Mouse (Mus musculus): ENCODE measurements around the gene Pex11g. TPM values are rescaled to one million over a fixed set of nuclear protein-coding genes. Genes with fewer than 3 reads are reported as not detected.

Pex11g gene
- polyA plus RNA-seq, 1 experiment from 2014 or later = 11.6 TPM

DNA sequence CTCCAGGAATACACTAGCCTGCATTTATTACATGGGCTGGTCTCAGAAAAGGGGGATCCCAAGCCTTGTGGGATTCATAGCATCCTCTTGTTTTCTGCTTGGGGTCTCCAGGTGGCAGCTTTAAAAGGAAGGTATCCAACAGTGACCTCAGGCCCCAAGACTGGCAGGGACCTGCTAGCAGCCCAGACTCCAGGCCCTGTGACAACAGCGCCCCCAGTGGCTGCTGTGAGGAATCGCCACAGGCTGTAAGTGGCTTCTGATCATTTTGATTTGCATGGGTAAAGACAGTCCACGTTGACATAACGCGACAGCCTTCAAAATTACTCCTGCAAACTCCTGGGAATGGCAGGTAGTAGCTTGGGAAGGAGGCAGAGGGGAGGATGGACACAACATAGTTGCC is 16.8 kb downstream of the Pex11g start:
- Histone ChIP-seq H3K9me3 (ENCODE audit: control insufficient read depth, low read length) (no peaks in the 10 kb centered on the region), H3K4me1 (replicated peaks; ENCODE audit: control insufficient read depth, insufficient read depth) (no peaks in the 10 kb centered on the region), H3K4me2 (replicated peaks; ENCODE audit: low read depth) (no peak overlapping the region), H3K9ac (ENCODE audit: low read length) (no peak overlapping the region), H3K36me3 (ENCODE audit: control insufficient read depth, insufficient read depth, low read length) (peaks cover 39% of the 10 kb centered on the region), H3K27me3 (ENCODE audit: control insufficient read depth, insufficient read depth, low read length) (no peaks in the 10 kb centered on the region), H3K4me3 (ENCODE audit: low read depth, low read length) (no peak overlapping the region), H3K27ac (replicated peaks) (no peak overlapping the region)
- TF ChIP-seq CTCF (IDR thresholded peaks at IDR 0.05; ENCODE audit: low read depth) (peak; percentile 95), EP300 (optimal IDR thresholded peaks at IDR 0.05) (no peak)
- peak; percentile 68 for DNase-seq (ENCODE audit: low spot score)
- 27% methylated on average over 5 of the region's 5 CpGs for WGBS
- peak; percentile 43; the same call in 1 of the 2 replicates for ATAC-seq (ENCODE audit: low FRiP score, low TSS enrichment)

DNA sequence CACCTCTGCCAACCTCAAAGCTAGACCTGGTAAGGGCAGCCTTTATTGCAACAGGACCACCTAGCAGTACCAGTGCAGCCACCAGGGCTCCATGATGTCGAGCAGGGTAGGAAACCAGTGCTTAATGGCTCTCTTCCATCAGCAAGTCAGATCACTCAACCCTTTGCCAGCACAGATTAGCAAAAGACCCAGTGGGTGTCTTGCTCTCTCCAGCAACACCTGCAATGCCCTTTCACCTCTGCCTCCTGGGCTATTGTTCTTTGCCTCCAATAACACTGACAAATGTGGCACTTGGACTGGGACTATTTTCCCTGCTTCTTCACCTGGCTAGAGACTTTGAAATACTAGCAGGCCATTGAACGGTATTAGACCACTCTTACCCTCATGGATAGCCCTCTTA is 18.3 kb downstream of the Pex11g start:
- no peak overlapping the region for H3K4me2 ChIP-seq (replicated peaks; ENCODE audit: low read depth)

DNA sequence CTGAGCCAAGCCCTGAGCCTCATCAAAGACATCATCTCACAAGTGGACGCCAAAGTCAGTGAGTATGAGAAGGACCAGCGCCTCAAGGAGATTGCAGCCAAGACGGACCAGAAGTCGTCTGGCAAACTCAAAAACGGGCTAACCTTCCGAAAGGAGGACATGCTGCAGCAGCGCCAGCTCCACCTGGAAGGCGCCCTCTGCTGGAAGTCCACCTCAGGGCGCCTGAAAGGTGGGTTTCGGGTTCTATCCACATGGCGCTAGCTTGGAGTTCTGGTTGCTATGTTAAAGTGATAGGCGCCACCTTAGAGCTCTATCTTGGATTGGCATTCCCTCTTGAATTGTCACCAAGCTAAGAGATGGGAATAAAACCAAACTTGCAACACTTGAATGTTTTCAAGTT is 28.0 kb downstream of the Pex11g start:
- H3K36me3 ChIP-seq (ENCODE audit: control insufficient read depth, insufficient read depth, low read length) = peaks cover 20% of the 10 kb centered on the region; the same call in 1 of the 2 replicates
- ATAC-seq (ENCODE audit: low FRiP score, low TSS enrichment) = no peak

More for the DNA sequence above, 18.3 kb downstream of the Pex11g start:
- DNase-seq (ENCODE audit: low spot score) (no peak), ATAC-seq (ENCODE audit: low FRiP score, low TSS enrichment) (no peak)
- no peaks in the 10 kb centered on the region for H3K27me3 ChIP-seq (ENCODE audit: control insufficient read depth, insufficient read depth, low read length)
- H3K4me1 ChIP-seq (replicated peaks; ENCODE audit: control insufficient read depth, insufficient read depth) = no peaks in the 10 kb centered on the region
- no peak overlapping the region for H3K4me3 ChIP-seq (ENCODE audit: low read depth, low read length)
- H3K9ac ChIP-seq (ENCODE audit: low read length) = no peak overlapping the region
- peaks cover 37% of the 10 kb centered on the region for H3K36me3 ChIP-seq (ENCODE audit: control insufficient read depth, insufficient read depth, low read length)
- TF ChIP-seq EP300 (optimal IDR thresholded peaks at IDR 0.05) (no peak), CTCF (IDR thresholded peaks at IDR 0.05; ENCODE audit: low read depth) (no peak)
- H3K9me3 ChIP-seq (ENCODE audit: control insufficient read depth, low read length) = no peaks in the 10 kb centered on the region
- H3K27ac ChIP-seq (replicated peaks) = no peak overlapping the region
- 87% methylated on average over 2 of the region's 2 CpGs for WGBS

DNA sequence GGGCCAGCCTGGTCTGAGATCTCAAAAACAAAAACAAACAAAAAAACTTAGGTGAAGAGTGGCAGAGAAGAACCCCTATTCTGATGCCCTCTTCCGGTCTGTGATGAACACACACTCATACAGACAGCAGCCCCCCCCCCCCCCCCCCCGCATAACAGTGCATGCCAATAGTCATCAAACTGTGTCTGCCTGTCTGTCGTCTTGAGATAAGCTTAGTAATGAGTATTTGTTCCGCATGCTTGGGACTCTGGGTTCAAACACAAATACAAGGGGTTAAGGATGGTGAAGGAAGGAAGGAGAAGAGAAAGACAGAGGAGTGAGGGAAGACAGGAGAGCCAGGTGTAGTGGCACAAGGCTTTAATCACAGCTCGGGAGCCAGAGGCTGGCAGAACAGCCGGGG is 31.0 kb downstream of the Pex11g start:
- WGBS = 85% methylated on average over 5 of the region's 6 CpGs
- Histone ChIP-seq H3K9ac (ENCODE audit: low read length) (no peak overlapping the region), H3K9me3 (ENCODE audit: control insufficient read depth, low read length) (no peaks in the 10 kb centered on the region), H3K4me1 (replicated peaks; ENCODE audit: control insufficient read depth, insufficient read depth) (no peaks in the 10 kb centered on the region), H3K4me3 (ENCODE audit: low read depth, low read length) (no peak overlapping the region), H3K36me3 (ENCODE audit: control insufficient read depth, insufficient read depth, low read length) (peaks cover 31% of the 10 kb centered on the region), H3K27ac (replicated peaks) (no peak overlapping the region), H3K27me3 (ENCODE audit: control insufficient read depth, insufficient read depth, low read length) (no peaks in the 10 kb centered on the region), H3K4me2 (replicated peaks; ENCODE audit: low read depth) (no peak overlapping the region)
- ATAC-seq (ENCODE audit: low FRiP score, low TSS enrichment) = no peak
- no peak for DNase-seq (ENCODE audit: low spot score)
- TF ChIP-seq CTCF (IDR thresholded peaks at IDR 0.05; ENCODE audit: low read depth) = no peak
- no peak for TF ChIP-seq EP300 (optimal IDR thresholded peaks at IDR 0.05)

More for the DNA sequence above, 28.0 kb downstream of the Pex11g start:
- no peaks in the 10 kb centered on the region for H3K9me3 ChIP-seq (ENCODE audit: control insufficient read depth, low read length)
- H3K4me1 ChIP-seq (replicated peaks; ENCODE audit: control insufficient read depth, insufficient read depth) = no peaks in the 10 kb centered on the region
- no peak for TF ChIP-seq EP300 (optimal IDR thresholded peaks at IDR 0.05)
- TF ChIP-seq CTCF (IDR thresholded peaks at IDR 0.05; ENCODE audit: low read depth) = peak; percentile 65
- no peak overlapping the region for H3K4me2 ChIP-seq (replicated peaks; ENCODE audit: low read depth)
- no peak overlapping the region for H3K9ac ChIP-seq (ENCODE audit: low read length)
- no peaks in the 10 kb centered on the region for H3K27me3 ChIP-seq (ENCODE audit: control insufficient read depth, insufficient read depth, low read length)
- H3K4me3 ChIP-seq (ENCODE audit: low read depth, low read length) = no peak overlapping the region
- 73% methylated on average over 12 of the region's 12 CpGs for WGBS
- H3K27ac ChIP-seq (replicated peaks) = no peak overlapping the region
- DNase-seq (ENCODE audit: low spot score) = peak; percentile 35

DNA sequence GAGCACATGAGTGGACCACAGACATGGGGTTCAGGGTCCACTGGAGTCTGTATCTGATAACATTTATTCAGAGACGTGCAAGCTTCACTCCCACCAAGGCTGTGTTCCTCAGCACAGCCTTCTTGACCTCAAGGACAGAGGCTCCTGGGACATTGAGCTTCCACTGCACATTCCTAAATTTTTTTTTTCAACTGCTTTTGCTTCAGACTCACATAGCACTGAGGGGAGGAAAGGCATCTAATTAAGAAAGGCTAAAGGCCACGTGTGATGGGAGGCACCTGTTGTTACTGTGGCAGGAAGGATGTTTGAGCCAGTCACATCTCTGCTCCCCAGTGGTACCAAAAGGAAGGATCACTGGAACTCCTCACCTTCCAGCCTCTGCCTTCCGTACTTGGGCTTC is 36.4 kb downstream of the Pex11g start:
- H3K36me3 ChIP-seq (ENCODE audit: control insufficient read depth, insufficient read depth, low read length) = peaks cover 17% of the 10 kb centered on the region
- DNase-seq (ENCODE audit: low spot score) = no peak
- 73% methylated on average over 3 of the region's 3 CpGs for WGBS
- ATAC-seq (ENCODE audit: low FRiP score, low TSS enrichment) = no peak
- H3K4me2 ChIP-seq (replicated peaks; ENCODE audit: low read depth) = no peak overlapping the region
- no peaks in the 10 kb centered on the region for H3K9me3 ChIP-seq (ENCODE audit: control insufficient read depth, low read length)
- no peaks in the 10 kb centered on the region for H3K4me1 ChIP-seq (replicated peaks; ENCODE audit: control insufficient read depth, insufficient read depth)
- no peak overlapping the region for H3K4me3 ChIP-seq (ENCODE audit: low read depth, low read length)
- no peak overlapping the region for H3K9ac ChIP-seq (ENCODE audit: low read length)
- TF ChIP-seq EP300 (optimal IDR thresholded peaks at IDR 0.05) = no peak
- no peak for TF ChIP-seq CTCF (IDR thresholded peaks at IDR 0.05; ENCODE audit: low read depth)
- no peaks in the 10 kb centered on the region for H3K27me3 ChIP-seq (ENCODE audit: control insufficient read depth, insufficient read depth, low read length)
- peak overlapping the region; percentile 45 for H3K27ac ChIP-seq (replicated peaks)

DNA sequence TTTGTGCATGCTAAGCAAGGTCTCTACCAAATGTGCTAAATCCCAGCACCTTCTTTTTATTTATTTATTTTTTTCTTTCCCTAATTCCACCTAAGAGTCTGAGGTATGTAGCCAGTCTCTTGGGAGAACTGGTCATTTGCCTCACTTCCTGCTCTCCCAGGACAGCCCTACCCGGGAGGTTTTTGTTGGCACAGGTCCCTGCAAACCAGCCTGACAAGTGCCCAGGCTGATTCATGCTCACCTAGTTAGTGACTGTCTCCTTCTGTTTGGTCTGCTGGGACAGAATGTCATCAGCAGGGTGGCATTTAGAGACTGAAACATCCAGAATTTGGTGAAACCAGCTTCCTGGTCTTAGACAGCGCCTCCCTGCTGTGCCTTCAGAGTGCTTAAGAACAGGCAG is 37.5 kb downstream of the Pex11g start:
- ATAC-seq (ENCODE audit: low FRiP score, low TSS enrichment) (peak; percentile 86), DNase-seq (ENCODE audit: low spot score) (peak; percentile 83)
- H3K9ac ChIP-seq (ENCODE audit: low read length) = no peak overlapping the region
- no peak overlapping the region for H3K4me2 ChIP-seq (replicated peaks; ENCODE audit: low read depth)
- 50% methylated on average over 2 of the region's 2 CpGs for WGBS
- H3K27ac ChIP-seq (replicated peaks) = peak overlapping the region; percentile 45
- no peak for TF ChIP-seq EP300 (optimal IDR thresholded peaks at IDR 0.05)
- TF ChIP-seq CTCF (IDR thresholded peaks at IDR 0.05; ENCODE audit: low read depth) = no peak
- no peaks in the 10 kb centered on the region for H3K9me3 ChIP-seq (ENCODE audit: control insufficient read depth, low read length)
- peaks cover 11% of the 10 kb centered on the region for H3K36me3 ChIP-seq (ENCODE audit: control insufficient read depth, insufficient read depth, low read length)
- no peaks in the 10 kb centered on the region for H3K27me3 ChIP-seq (ENCODE audit: control insufficient read depth, insufficient read depth, low read length)
- no peaks in the 10 kb centered on the region for H3K4me1 ChIP-seq (replicated peaks; ENCODE audit: control insufficient read depth, insufficient read depth)
- no peak overlapping the region for H3K4me3 ChIP-seq (ENCODE audit: low read depth, low read length)

Data from stomach, postnatal 0 days (tissue).